Mouse (Mus musculus): ENCODE results near the gene Kras. TPM values are rescaled to one million over a fixed set of nuclear protein-coding genes. Genes with fewer than 3 reads are reported as not detected.

Kras gene
- polyA plus RNA-seq, 1 experiment from 2014 or later = 90.0 TPM

DNA sequence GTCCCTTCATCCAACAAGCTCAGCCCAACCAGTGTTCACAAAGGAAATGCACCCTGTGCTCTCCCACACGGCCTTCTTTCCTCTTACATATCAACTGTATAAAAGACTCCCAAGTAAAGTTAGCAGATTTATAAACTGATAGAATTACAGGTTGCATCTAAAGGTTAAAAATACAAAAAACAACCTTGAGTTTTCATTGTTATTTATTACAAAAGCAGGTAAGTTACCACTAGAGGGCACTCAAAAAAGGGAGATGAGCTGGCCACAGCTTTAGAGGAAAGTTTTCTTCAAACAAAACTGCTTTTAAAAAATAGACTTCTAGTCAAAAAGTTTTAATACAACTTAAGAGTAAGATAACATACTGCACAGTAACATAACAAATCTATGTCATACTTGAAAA is 7.5 kb downstream of the Kras start:
- Histone ChIP-seq H3K4me3 (no peak overlapping the region), H3K36me3 (peaks cover 20% of the 10 kb centered on the region; the same call in 1 of the 2 replicates), H3K4me1 (replicated peaks) (peaks cover 5% of the 10 kb centered on the region), H3K9ac (no peak overlapping the region), H3K9me3 (no peaks in the 10 kb centered on the region), H3K27ac (no peak overlapping the region), H3K27me3 (no peaks in the 10 kb centered on the region), H3K4me2 (no peak overlapping the region)
- ATAC-seq (ENCODE audit: low FRiP score) = no peak
- WGBS = 55% methylated on average over 1 of the region's 1 CpGs

- no peak overlapping the region for H3K9ac ChIP-seq
- no peaks in the 10 kb centered on the region for H3K27me3 ChIP-seq
- H3K4me3 ChIP-seq = no peak overlapping the region
- no peak overlapping the region for H3K4me2 ChIP-seq
- 92% methylated on average over 6 of the region's 6 CpGs for WGBS
- H3K36me3 ChIP-seq = peaks cover 16% of the 10 kb centered on the region; the same call in 1 of the 2 replicates
- ATAC-seq (ENCODE audit: low FRiP score) = no peak
- H3K27ac ChIP-seq = no peak overlapping the region
- H3K9me3 ChIP-seq = no peaks in the 10 kb centered on the region
- H3K4me1 ChIP-seq (replicated peaks) = no peaks in the 10 kb centered on the region
Observed at GRCm38 (mm10) chr6:145240285-145240684, 9.8 kb downstream of the Kras start.

GRCm38 (mm10) chr6:145237148-145237547 is 12.9 kb downstream of the Kras start:
- no peak overlapping the region for H3K4me3 ChIP-seq
- no peaks in the 10 kb centered on the region for H3K27me3 ChIP-seq
- no peak overlapping the region for H3K27ac ChIP-seq
- H3K4me2 ChIP-seq = no peak overlapping the region
- no peaks in the 10 kb centered on the region for H3K9me3 ChIP-seq
- peaks cover 12% of the 10 kb centered on the region for H3K36me3 ChIP-seq
- no peaks in the 10 kb centered on the region for H3K4me1 ChIP-seq (replicated peaks)
- WGBS = 84% methylated on average over 4 of the region's 4 CpGs
- no peak overlapping the region for H3K9ac ChIP-seq
- ATAC-seq (ENCODE audit: low FRiP score) = no peak

DNA sequence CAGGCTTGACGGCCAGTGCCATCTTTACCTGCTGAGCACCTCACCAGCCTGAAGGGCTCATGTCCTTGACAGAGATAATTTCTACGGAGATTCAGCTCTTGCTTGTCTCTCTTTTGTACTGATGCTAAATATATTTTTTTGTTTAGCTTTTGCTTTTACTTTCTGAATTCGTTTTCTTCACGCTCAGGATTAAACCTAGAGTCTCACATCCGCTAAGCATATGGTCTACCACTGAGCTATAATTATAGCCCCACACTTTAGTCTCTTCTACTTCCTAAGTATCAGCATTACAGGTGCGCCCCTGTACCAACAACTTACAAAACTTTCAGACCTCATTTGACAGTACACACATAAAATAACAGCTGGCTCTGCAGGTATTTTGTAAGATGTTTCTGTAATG is 14.7 kb downstream of the Kras start:
- Histone ChIP-seq H3K9me3 (no peaks in the 10 kb centered on the region), H3K4me2 (no peak overlapping the region), H3K27me3 (no peaks in the 10 kb centered on the region), H3K27ac (no peak overlapping the region), H3K36me3 (peaks cover 17% of the 10 kb centered on the region), H3K9ac (no peak overlapping the region), H3K4me3 (no peak overlapping the region), H3K4me1 (replicated peaks) (no peaks in the 10 kb centered on the region)
- no peak for ATAC-seq (ENCODE audit: low FRiP score)
- WGBS = 92% methylated on average over 6 of the region's 6 CpGs

GRCm38 (mm10) chr6:145234391-145234790 is 15.6 kb downstream of the Kras start:
- Histone ChIP-seq H3K4me2 (no peak overlapping the region), H3K4me3 (no peak overlapping the region), H3K27ac (no peak overlapping the region), H3K9me3 (no peaks in the 10 kb centered on the region), H3K9ac (no peak overlapping the region), H3K36me3 (peaks cover 16% of the 10 kb centered on the region), H3K4me1 (replicated peaks) (no peaks in the 10 kb centered on the region), H3K27me3 (no peaks in the 10 kb centered on the region)
- 75% methylated on average over 1 of the region's 1 CpGs for WGBS
- no peak for ATAC-seq (ENCODE audit: low FRiP score)

DNA sequence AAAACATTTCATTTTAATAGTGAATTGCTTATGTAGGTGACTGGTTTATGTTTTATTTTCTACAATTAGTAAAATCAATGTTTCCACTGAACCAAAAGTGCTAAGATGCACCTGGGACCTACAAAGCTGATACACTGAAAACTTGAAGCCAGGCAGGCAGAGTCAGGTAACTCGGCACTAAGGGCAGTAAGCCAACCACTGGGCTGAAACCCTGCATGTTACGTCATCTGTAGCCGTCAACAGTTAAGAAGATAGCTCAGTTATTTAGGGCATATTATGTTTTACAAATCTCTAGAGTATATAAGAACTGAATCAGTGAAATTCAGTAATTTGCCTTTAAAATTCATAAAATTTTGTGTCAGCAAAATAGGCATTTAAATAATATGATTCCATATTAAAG is 23.7 kb downstream of the Kras start:
- Histone ChIP-seq H3K27ac (no peak overlapping the region), H3K27me3 (no peaks in the 10 kb centered on the region), H3K9me3 (no peaks in the 10 kb centered on the region), H3K36me3 (peaks cover 14% of the 10 kb centered on the region), H3K4me2 (no peak overlapping the region), H3K4me1 (replicated peaks) (no peaks in the 10 kb centered on the region), H3K9ac (no peak overlapping the region), H3K4me3 (no peak overlapping the region)
- WGBS = 94% methylated on average over 3 of the region's 3 CpGs
- ATAC-seq (ENCODE audit: low FRiP score) = no peak

DNA sequence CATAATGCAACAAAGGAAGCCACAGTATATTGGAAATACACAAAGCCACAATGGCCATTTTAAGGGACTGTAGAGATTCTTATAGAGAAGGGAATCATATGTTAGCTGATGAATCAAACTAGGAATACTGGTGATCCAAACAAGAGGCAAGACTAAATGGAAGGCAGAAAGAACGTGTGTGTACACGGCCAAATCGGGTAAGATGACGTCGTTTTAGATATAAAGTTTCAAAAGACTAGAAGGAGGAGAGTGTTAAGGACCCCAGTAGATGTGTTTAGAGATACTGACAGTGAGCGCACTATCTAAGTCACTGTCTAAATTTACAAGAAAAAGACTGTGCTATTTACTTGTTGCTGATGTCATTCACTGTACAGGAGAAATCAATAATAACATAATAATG is 25.8 kb downstream of the Kras start:
- Histone ChIP-seq H3K27me3 (no peaks in the 10 kb centered on the region), H3K4me2 (no peak overlapping the region), H3K4me1 (replicated peaks) (no peaks in the 10 kb centered on the region), H3K36me3 (peaks cover 13% of the 10 kb centered on the region), H3K9me3 (no peaks in the 10 kb centered on the region), H3K27ac (no peak overlapping the region), H3K9ac (no peak overlapping the region), H3K4me3 (no peak overlapping the region)
- no peak for ATAC-seq (ENCODE audit: low FRiP score)
- WGBS = 94% methylated on average over 6 of the region's 6 CpGs

DNA sequence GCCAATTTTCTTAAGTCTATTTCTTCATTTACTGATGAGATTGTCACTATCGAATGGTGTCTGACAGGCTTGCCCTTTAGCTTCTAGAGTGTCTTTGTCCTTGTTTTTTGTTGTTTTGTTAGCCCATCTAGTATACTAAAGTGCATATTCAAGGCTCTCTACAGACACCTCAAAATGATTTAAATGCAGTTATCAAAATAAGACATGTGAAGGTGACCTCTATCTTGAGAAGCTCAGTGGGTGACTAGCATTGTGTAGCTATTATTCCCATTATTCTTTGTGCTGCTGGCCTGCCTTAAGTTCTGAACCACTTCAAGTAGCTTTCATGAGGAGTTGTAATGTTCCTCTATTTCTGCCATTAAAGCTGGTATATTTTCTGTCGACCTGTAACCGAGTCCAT is 34.2 kb downstream of the Kras start:
- WGBS = 94% methylated on average over 3 of the region's 3 CpGs

DNA sequence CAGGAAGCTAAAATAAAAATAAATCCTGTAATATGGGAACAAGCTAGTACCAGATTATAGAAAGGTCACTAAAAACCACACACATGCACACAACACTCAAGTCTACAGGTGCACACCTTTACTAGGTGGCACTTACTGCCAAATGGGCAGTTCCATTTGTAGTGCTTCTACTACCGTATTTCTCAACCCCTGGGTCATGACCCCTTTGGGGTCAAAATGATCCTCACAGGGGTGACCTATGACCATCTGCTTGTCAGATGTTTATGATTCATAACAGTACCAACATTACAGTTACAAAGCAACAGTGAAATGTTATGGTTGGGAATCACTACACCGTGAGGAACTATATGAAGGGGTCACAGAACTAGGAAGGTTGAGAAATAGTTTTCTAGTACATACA is 36.1 kb downstream of the Kras start:
- Histone ChIP-seq H3K9me3 (no peaks in the 10 kb centered on the region), H3K27me3 (no peaks in the 10 kb centered on the region), H3K9ac (no peak overlapping the region), H3K4me3 (no peak overlapping the region), H3K4me1 (replicated peaks) (peaks cover 18% of the 10 kb centered on the region), H3K27ac (no peak overlapping the region), H3K4me2 (no peak overlapping the region), H3K36me3 (peaks cover 8% of the 10 kb centered on the region)
- ATAC-seq (ENCODE audit: low FRiP score) = no peak
- WGBS = 85% methylated on average over 2 of the region's 2 CpGs

More for the DNA sequence above, 34.2 kb downstream of the Kras start:
- no peaks in the 10 kb centered on the region for H3K27me3 ChIP-seq
- peaks cover 19% of the 10 kb centered on the region for H3K36me3 ChIP-seq
- peaks cover 11% of the 10 kb centered on the region for H3K4me1 ChIP-seq (replicated peaks)
- H3K4me3 ChIP-seq = no peak overlapping the region
- H3K4me2 ChIP-seq = no peak overlapping the region
- no peak for ATAC-seq (ENCODE audit: low FRiP score)
- H3K27ac ChIP-seq = no peak overlapping the region
- H3K9ac ChIP-seq = no peak overlapping the region
- no peaks in the 10 kb centered on the region for H3K9me3 ChIP-seq

GRCm38 (mm10) chr6:145211376-145212305 is 38.4 kb downstream of the Kras start:
- Histone ChIP-seq H3K4me3 (peak overlapping the region; percentile 73), H3K36me3 (no peaks in the 10 kb centered on the region)
- 5% methylated on average over 21 of the region's 21 CpGs for WGBS

GRCm38 (mm10) chr6:145210816-145211338 is 39.2 kb downstream of the Kras start, which contains the start of the genes Casc1 and Etfrf1:
Casc1 (minus strand) TSS chr6:145211005.
Etfrf1 (plus strand) TSS chr6:145211134.
- no peaks in the 10 kb centered on the region for H3K9me3 ChIP-seq

More at GRCm38 (mm10) chr6:145211376-145212305, 38.4 kb downstream of the Kras start:
- Histone ChIP-seq H3K9me3 (no peaks in the 10 kb centered on the region), H3K27ac (peak overlapping the region; percentile 96), H3K9ac (peak overlapping the region; percentile 91), H3K27me3 (no peaks in the 10 kb centered on the region), H3K4me1 (replicated peaks) (peaks cover 18% of the 10 kb centered on the region), H3K4me2 (peak overlapping the region; percentile 59)
- peak; percentile 58 for ATAC-seq (ENCODE audit: low FRiP score)

DNA sequence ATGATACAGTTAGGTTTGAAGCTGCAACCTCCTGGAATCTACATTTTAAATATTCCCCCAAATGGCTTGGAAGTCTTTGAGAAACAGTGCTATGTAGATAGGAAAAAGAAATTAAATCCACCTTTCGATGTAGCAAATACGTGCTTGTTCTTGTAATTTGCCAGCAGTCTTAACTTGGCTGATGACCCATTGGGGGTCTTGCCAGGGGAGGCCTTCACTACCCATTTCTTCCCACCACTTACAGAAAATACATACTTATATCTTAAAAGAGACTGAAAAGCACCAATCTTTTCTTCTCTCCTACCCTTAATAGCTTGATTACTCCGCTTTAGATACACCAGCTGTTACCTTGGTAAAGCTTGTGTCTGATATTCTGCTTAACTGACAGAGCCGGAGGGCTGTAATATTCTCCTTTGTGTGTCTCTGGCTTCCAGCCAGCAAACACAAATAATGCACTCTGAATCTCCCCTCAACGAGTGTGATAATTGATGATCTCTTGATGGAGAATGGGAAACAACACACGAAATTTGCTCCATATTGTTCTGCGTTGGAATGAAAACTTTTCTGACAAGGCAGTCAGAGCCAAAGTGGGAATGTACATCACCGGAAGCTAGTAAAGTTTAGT is 39.9 kb downstream of the Kras start:
- WGBS = 35% methylated on average over 8 of the region's 8 CpGs
- Histone ChIP-seq H3K9me3 (no peaks in the 10 kb centered on the region), H3K4me3 (peak overlapping the region; percentile 73), H3K27ac (peak overlapping the region; percentile 67), H3K4me2 (peak overlapping the region; percentile 65), H3K9ac (no peak overlapping the region), H3K27me3 (no peaks in the 10 kb centered on the region), H3K36me3 (no peaks in the 10 kb centered on the region), H3K4me1 (replicated peaks) (peaks cover 18% of the 10 kb centered on the region)
- peak; percentile 4 for ATAC-seq (ENCODE audit: low FRiP score)

More at GRCm38 (mm10) chr6:145210816-145211338, 39.2 kb downstream of the Kras start, which contains the start of the genes Casc1 and Etfrf1:
- peak within 1 kb of the TSS; percentile 91 for H3K9ac ChIP-seq
- H3K4me2 ChIP-seq = peak within 1 kb of the TSS; percentile 65
- ATAC-seq (ENCODE audit: low FRiP score) = peak; percentile 99
- peaks cover 18% of the 10 kb centered on the region for H3K4me1 ChIP-seq (replicated peaks)
- H3K36me3 ChIP-seq = no peaks in the 10 kb centered on the region
- peak within 1 kb of the TSS; percentile 96 for H3K27ac ChIP-seq
- 0% methylated on average over 36 of the region's 36 CpGs for WGBS
- H3K27me3 ChIP-seq = no peaks in the 10 kb centered on the region
- peak within 1 kb of the TSS; percentile 73 for H3K4me3 ChIP-seq
